Mouse (Mus musculus) neural tube, embryonic 10.5 days (tissue): ENCODE measurements around the gene Irf5.
"Not testable (repeated sequence)": the region's sequence is repeated elsewhere in the genome, so short reads cannot be mapped to it uniquely, and the experiment has no call there.

Experiments used
- DNase-seq: peaks from one replicate; pipeline ENCODE4 v3.0.0-alpha.2; 2017; ENCODE audit warnings: low spot score; ENCODE audit errors: extremely low spot score

The Irf5 gene

DNA sequence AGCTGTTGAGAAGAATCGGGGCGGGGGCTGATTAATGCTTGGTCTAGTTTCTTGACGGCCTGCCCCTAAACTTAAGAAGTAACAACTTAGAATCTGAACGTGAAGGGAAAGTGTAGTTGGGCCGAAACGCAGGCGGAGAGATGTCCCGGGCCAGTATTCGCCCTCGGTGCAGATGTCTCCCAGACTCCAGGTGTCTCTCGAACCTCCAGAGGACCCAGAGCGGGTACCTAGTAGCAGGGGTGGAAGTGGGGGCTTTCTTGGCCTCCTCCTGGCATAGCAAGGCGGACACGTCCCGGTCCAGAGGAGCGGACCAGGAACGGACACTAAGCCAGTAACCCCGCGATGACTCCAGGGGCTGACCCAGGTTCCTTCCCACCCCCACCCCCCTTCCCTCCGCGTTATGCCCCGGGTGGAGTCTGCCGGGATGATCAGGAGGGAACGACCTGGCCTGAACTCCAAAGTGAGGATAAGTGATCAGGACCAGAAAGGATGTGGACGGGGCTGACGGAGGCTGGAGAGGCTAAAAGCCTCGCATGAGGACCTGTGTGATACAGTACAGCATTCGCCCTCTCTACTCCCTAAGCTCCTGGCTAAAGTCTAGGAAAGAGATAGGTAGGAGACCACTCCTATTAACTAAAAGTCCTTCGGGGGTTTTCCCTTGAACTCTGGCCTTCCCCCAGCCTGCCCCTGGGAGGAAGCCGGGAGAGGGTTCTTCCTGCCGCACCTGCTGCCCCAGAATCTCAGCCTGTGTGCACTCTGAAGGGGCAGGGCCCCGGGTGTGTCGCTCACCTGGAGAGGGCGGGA, 1.1 kb downstream of the Irf5 start:
- DNase-seq = peak; percentile 48

DNA sequence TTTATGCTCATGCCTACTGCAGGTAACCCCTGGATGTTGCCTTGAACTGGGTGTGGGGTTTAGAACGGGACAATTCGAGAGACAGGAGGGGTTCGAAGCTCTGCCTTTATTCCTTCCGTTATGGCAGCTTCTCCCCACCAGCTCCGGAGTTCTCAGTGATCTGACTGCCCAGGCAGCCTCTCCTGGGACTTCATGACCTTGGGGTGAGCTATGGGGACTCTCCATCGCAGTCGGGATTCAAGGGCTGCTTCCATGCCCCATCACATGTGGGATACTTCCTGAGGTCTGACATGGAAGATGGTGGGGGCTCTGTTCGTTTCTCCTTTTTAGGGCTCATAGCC, 1.7 kb downstream of the Irf5 start:
- no peak for DNase-seq

DNA sequence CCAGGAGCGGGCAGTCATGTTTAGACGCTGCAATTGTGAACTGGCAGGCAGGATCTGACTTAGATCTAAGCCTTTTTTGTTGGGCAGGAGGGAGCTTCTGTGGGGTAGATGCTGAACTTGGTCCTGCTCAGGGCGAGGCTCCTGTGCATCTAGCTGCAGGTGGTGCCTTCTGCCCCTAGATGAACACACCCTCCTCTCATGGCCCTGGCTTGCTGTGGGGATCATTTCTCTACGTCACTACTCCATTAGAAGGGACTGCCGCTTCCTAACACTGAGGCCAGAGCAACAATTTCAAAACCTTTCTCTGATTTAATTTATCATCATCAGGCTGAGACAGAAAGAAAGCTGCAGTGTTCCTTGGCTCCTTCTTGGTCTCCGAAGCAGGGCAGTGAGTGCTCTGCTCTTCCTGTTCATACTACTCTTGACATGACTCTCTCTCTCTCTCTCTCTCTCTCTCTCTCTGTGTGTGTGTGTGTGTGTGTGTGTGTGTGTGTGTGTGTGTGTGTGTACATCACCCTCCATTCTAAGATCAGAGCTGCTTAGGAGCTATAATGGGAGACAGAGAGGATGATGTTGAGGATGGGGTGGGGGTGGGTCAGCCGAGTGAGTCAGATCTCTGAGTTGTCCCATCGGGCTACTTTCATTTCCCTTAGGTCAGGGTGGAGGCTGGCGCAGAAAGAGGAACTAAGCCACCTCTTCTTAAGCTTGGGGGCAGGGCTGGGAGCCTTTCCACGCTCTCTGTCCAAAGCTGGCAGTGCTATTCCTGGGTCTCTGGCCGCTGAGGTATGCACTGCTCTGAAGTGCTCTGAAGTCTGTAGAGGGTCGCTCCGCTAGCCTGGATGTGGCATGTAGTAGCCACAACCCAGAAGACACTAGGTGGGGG, 2.4 kb downstream of the Irf5 start:
- DNase-seq = no peak

DNA sequence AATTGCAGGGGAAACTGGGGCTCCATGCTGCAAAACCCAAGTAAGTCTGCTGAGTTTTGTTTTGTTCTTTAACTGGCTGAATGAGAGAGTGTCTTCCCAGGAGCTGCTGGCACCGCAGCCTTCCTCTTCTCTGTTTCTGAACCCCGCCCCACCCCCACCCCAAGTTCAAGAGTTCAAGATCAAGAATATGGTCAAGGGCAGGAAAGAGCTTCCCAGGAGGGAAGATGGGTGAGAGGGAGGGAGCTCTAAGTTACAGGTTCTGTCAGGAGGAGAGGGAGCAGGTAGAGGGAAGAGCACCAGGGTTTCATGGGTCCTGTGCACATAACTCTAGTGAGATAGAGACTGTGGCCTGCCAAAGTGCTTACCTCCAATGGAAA, 3.0 kb downstream of the Irf5 start:
- DNase-seq = no peak

DNA sequence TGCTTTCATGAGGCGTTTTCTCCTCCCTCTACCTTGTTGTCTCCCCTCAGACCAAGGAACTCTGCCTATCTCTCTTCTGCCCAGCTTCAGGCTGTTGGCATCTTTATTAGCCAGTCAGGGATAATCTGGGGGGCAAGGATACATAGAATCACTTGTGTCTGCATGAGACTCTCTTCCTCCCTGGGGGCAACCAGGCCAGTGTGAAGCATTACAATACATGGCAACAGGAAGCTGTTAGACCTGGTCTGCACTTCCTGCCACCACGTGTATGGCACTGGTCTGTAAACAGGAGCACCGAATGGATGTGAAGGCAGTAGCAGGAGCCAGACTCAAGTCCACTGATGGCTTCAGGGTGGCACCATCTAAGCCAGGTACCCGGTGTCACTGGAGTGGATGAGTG, 3.6 kb downstream of the Irf5 start:
- no peak for DNase-seq

DNA sequence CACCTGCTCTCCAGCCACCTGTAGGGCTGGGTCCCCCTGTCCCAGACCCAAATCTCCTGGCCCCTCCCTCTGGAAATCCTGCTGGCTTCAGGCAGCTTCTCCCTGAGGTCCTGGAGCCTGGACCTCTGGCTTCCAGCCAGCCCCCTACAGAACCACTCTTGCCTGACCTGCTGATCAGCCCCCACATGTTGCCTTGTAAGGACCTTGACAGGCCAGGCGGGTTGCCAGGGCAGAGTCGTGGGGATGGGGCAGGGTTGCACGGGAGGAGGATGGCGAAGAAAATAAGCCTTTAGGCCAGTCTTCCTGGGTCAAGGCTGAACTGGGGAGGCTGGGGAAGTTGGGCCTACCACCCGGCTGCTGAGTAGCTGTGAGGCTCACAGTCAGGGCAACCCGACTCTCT, 8.9 kb downstream of the Irf5 start:
- no peak for DNase-seq

DNA sequence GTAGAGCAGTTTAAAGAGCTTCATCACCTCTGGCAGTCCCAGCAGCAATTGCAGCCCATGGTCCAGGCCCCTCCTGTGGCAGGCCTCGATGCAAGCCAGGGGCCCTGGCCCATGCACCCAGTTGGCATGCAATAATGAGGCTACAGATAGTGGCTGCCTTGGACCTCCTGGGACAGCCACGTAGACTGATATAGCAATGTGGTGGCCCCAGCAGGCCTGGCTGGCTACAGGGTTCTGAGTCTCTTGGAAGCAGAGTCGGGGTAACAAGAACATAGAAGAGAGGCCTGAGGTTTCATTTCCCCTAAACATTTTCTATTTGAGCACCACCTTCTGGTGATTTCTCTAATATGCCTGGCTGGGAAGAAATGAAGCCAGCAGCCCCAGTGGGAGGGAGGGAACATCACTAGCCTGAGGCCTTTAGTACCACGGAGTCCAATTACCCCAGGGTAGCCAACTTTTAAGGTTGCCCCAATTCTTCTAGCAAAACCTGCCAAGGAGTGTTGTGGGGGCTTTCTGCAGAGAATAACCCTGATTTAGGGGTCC, 10.3 kb downstream of the Irf5 start:
- no peak for DNase-seq

DNA sequence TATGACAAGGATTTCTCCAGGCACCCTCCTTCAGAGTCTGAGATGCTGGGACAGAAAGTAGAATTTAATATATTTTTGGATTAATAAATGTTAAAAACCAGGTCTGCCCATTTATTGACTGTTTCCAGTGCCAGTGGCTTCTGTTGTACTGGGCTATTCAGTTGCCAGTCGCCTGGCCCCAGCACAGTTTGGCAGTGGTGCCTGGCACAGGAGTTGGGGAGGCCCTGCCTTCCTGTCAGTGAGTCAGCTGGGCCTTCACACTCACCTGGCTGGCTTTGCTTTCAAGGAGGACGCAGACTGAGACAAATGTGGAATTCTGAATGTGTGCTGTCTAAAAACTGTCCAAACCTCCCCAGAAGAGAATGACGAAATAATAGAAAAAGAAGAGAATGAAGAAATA, 10.8 kb downstream of the Irf5 start:
- DNase-seq = no peak

DNA sequence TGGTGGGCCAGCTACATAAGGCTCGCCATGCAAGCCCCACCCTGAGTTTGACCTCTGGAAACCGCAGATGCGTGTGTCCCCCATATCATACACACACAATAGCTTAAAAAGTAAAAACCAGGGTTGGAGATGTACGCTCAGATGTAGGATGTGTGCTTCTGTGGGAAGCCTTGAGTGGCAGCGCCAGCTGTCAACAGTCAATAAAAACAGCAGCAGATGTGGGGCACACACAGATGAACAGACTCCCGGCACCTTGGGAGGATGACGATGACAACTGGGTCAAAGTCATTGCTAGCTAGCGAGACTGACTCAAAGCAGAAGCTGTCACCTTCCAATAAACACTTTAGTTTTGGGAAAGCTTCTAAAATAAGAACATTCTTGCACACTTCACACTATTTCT, 13.1 kb downstream of the Irf5 start:
- DNase-seq = no peak

DNA sequence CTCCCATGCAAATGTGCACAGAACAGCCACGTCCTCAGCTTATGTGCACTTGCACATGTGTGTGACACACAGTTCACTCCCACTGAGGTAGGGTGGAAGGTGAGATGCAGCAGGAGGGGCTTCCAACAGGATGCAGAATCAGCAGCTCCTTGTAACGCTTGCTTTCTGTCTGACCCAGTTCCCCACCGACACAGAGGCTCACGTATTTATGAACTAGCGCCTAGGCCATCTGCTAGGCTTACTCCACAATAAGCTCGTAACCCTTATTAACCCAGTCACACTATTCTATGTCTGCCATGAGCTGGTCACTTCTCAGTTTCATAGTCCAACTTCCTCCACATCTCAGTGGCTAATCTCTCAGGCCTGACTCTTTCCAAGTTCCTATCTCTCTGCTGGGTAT, 13.8 kb downstream of the Irf5 start:
- DNase-seq = no peak

DNA sequence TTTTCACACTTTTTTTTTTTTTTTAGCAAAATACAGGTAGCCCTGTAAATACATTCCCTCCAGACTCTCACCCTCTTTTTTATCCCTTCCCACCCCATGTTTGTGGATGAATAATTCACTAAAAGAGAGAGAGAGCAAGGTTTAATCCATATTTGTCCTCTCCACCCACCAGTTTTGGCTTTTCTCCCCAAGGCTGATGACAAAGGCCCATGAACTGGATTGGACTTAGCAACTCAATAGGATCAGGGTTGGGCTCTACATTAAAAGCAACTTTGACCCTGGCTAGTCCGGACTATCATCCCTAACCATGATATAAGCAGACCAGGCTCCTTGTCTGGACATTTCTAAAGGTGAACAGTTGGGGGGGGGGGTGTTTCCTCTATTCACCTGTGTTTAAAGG, 14.5 kb downstream of the Irf5 start:
- no peak for DNase-seq

DNA sequence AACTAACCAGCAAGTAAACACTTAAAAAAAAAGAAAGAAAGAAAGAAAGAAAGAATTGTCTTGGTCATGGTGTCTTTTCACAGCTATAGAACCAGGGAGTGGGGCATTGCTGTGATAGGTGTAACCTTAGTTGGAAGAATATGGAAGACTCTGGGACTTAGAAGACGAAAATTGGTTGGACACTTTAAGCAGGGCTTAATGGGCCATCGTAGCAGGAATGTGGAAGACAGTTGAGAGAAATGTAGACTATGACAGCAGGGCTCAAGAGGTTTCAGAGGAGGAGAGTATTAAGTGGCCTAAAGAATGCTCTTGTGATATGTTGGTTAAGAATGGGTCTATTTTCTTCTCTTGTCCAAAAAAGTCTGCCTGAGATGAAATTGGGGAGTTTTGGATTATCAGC, 19.2 kb downstream of the Irf5 start:
- DNase-seq = no peak

DNA sequence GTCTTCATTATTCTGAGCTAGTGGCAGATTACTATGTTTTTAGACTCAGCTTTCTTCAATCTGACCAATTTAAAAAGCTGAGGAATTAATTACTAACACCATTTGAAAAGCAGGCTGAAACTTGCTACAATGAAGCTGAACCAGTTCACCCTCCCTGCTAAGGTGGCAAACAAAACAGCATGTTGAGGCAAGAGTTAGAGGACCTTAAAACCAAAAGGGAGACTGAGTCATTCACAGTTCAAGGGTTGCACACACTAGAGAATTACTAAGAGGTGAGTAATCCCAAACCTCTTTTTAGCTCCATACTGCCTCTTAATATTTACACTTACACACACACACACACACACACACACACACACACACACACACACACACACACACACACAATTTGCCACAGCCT, 21.2 kb downstream of the Irf5 start:
- no peak for DNase-seq

DNA sequence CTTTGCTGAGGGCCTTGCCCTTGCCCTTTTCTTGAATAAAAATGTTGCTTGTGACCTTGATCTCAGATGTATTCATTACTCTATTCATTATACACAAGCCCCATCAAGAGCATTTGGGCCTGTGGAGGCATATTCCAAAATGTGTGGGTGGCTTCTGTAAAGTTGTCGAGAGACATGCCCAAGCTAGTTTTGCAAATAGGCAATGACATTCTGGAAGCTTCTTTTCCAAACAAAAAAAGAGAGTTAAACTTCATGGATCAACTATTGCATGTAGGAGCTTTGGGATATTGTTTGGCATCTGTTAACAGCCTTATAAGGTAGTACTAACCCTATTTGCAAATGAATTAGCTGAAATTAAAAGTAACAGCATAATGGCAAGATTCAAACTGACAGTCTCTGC, 21.7 kb downstream of the Irf5 start:
- no peak for DNase-seq

DNA sequence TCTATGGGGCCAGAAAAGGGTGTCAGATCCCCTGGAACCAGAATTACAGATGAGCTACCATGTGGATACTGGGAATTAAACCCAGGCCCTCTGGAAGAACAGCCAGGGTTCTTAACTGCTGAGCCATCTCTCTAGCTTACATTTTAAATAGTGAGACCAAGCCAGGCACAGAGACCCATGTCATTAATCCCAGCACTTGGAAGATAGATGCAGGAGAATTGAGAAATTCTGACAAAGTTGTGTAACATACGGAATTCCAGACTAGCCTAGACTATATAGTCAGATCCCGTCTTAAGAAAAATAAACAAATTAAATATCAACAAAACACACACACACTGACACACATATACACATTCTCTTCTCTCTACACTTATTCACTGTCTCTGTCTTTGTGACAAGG, 26.1 kb downstream of the Irf5 start:
- DNase-seq = no peak

DNA sequence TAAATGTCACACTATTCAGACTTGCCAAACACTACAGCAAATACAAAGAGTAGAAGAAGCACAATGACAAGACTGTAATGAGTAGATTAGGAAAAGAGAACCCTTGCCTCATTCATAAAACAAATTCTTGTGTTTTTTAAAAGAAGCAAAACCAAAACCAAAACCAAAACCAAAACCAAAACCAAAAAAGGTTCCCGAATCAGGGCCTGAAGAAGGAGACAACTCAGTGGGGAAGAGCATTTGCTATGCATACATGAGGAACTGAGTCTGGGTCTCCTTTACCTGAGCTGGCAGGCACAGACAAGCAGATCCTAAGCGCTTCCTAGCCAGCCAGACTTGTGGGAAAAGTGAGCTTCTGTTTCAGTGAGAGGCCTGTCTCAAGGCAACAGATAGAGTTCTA, 30.7 kb downstream of the Irf5 start:
- no peak for DNase-seq

DNA sequence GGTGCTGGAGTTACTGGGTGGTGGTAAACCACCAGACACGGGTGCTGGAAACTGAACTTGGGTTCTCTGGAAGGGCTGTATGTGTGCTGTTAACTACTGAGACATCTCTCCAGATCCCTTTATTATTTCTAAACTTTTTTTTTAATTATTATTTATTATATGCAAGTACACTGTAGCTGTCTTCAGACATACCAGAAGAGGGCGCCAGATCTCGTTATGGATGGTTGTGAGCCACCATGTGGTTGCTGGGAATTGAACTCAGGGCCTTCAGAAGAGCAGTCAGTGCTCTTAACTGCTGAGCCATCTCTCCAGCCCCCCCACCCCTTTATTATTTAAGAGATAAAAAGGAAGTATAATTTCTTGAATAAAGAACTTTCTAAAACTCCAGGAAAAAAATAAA, 50.0 kb downstream of the Irf5 start:
- not testable (repeated sequence) for DNase-seq

DNA sequence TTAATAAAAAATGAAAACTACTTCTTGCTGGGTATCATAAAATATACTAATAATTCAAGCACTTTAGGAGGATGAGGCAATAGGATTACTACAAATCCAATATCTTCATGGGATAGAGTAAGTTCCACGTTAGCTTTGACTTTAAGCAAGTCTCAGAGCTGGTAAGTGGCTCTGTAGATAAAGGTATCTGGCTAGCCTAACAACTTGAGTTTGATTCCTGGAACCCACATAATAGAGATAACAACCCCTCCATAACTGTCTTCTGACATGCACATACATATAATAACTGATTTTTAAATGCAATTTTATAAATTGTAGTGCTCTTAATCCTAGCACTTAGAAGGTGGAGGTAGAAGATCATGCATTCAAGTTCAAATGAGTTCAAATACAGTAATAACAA, 54.3 kb downstream of the Irf5 start:
- DNase-seq = no peak

DNA sequence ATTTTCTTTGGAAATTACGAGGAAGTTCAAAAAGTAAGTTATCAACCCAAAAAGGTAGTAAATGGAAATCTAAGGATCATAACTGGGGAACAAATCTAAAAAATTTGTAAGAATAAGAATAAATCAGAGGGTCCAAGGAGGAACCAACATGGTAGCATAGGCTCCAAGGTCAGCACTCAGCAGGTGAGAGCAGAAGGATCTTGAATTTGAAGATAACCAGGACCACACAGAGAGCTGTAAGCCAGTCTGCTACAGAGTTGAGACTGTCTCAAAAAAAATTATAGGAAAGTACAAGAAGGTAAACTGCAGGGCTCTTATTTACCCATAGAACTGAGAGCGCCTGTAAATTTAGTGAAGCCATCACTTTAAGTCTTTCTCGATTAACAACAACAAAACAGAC, 54.8 kb downstream of the Irf5 start:
- no peak for DNase-seq
